Mouse (Mus musculus) liver (tissue): Measurements from ENCODE around the gene Folr2.

Source experiments
- DNase-seq: peaks from one replicate; pipeline ENCODE4 v3.0.0-alpha.2; 2020; ENCODE audit warnings: mixed read lengths

The Folr2 gene

GRCm38 (mm10) chr7:101866491-101867265 lies 9.7 kb upstream of the Folr2 start:
- no peak for DNase-seq

- no peak for DNase-seq
Measured at GRCm38 (mm10) chr7:101863415-101863814, 6.4 kb upstream of the Folr2 start, which contains the start of gene Anapc15. Gene Anapc15 (plus strand): TSS chr7:101863715.

GRCm38 (mm10) chr7:101862291-101862690 lies 5.3 kb upstream of the Folr2 start:
- DNase-seq, result no peak

- DNase-seq, result no peak
Measured at GRCm38 (mm10) chr7:101860978-101861377, 4.0 kb upstream of the Folr2 start.

- no peak for DNase-seq
Measured at GRCm38 (mm10) chr7:101858362-101858761, 1.4 kb upstream of the Folr2 start.

GRCm38 (mm10) chr7:101853816-101854215 lies 3.2 kb downstream of the Folr2 start:
- no peak for DNase-seq

- DNase-seq, result no peak
Measured at GRCm38 (mm10) chr7:101852846-101853245, 4.1 kb downstream of the Folr2 start.

GRCm38 (mm10) chr7:101851689-101852088 lies 5.3 kb downstream of the Folr2 start:
- DNase-seq, result no peak

- no peak for DNase-seq
Measured at GRCm38 (mm10) chr7:101847934-101848333, 9.1 kb downstream of the Folr2 start.

GRCm38 (mm10) chr7:101844186-101844585 lies 12.8 kb downstream of the Folr2 start:
- DNase-seq, result no peak

GRCm38 (mm10) chr7:101837606-101838471 lies 19.2 kb downstream of the Folr2 start, which contains the start of gene Inppl1:
Gene Inppl1 (minus strand): TSS chr7:101838229.
- DNase-seq, result peak; percentile 70

GRCm38 (mm10) chr7:101837154-101837605 lies 19.8 kb downstream of the Folr2 start:
- no peak for DNase-seq

GRCm38 (mm10) chr7:101836271-101837153 lies 20.5 kb downstream of the Folr2 start:
- peak; percentile 66 for DNase-seq

GRCm38 (mm10) chr7:101835457-101836109 lies 21.4 kb downstream of the Folr2 start:
- DNase-seq, result no peak

- DNase-seq, result no peak
Measured at GRCm38 (mm10) chr7:101834903-101835302, 22.1 kb downstream of the Folr2 start.

GRCm38 (mm10) chr7:101833916-101834584 lies 22.9 kb downstream of the Folr2 start:
- no peak for DNase-seq

GRCm38 (mm10) chr7:101833352-101833751 lies 23.6 kb downstream of the Folr2 start:
- DNase-seq, result no peak

- DNase-seq, result no peak
Measured at GRCm38 (mm10) chr7:101832372-101832771, 24.6 kb downstream of the Folr2 start.

- no peak for DNase-seq
Measured at GRCm38 (mm10) chr7:101831437-101831836, 25.6 kb downstream of the Folr2 start.

GRCm38 (mm10) chr7:101830373-101830772 lies 26.6 kb downstream of the Folr2 start:
- DNase-seq, result no peak
